Mouse (Mus musculus) kidney, adult 2 months (tissue): ENCODE data around the gene Cryzl1. TPM values are rescaled to one million over a fixed set of nuclear protein-coding genes. Genes with fewer than 3 reads are reported as not detected.

Experiments
- DNase-seq: peaks from one replicate; pipeline ENCODE4 v3.0.0; 2021
- H3K27ac ChIP-seq: fragments of 200-500 bp; 2 replicates; pipeline ENCODE4 v1.5.1; 2012; ENCODE audit warnings: low read depth, low read length, control low read depth, inconsistent platforms; ENCODE audit not compliant: insufficient read depth
- H3K27me3 ChIP-seq: fragments of 200-500 bp; replicated peaks from 2 replicates; pipeline ENCODE4 v1.6.1; 2012; ENCODE audit warnings: mild to moderate bottlenecking, moderate library complexity, low read length, inconsistent platforms; ENCODE audit not compliant: control insufficient read depth, insufficient read depth
- H3K36me3 ChIP-seq: fragments of 200-500 bp; 2 replicates; pipeline ENCODE4 v1.6.1; 2012; ENCODE audit warnings: mild to moderate bottlenecking, moderate library complexity, low read length, inconsistent platforms; ENCODE audit not compliant: control insufficient read depth, insufficient read depth
- H3K4me1 ChIP-seq: fragments of 200-500 bp; 2 replicates; pipeline ENCODE4 v1.6.1; 2011; ENCODE audit warnings: low read length; ENCODE audit not compliant: control insufficient read depth, insufficient read depth
- H3K4me3 ChIP-seq: fragments of 200-500 bp; 2 replicates; pipeline ENCODE4 v1.5.1; 2011; ENCODE audit warnings: mild to moderate bottlenecking, low read depth, low read length, control low read depth; ENCODE audit not compliant: insufficient read depth
- CTCF ChIP-seq: fragments of 200-500 bp; conservative IDR thresholded peaks from 2 replicates; pipeline ENCODE4 v1.5.1; 2011; ENCODE audit warnings: low read depth, mild to moderate bottlenecking, control low read depth, low read length, moderate library complexity, mixed read lengths; ENCODE audit not compliant: insufficient read depth, insufficient read length
- POLR2A ChIP-seq: fragments of 200-500 bp; IDR thresholded peaks from one replicate; pipeline ENCODE4 v1.6.1; 2011; ENCODE audit warnings: low read depth, low read length, control low read depth
- WGBS: fragments of 180-500 bp; shearing (Covaris S2); methylation state at CpG from one replicate; pipeline ENCODE4 v1.1.7; 2018; 5-methylcytosine and 5-hydroxymethylcytosine counted together
- polyA plus RNA-seq: library from polyadenylated mRNA; depleted of rRNA; stranded (reverse); fragments of >200 nt; gene quantifications from 2 replicates; pipeline ENCODE4 v1.2.3, GENCODE M21; 2012

The Cryzl1 gene
- polyA plus RNA-seq, 1 experiment = 29.5 TPM

- no peak overlapping the region for H3K27ac ChIP-seq
- 48% methylated on average over 3 of the region's 3 CpGs for WGBS
- TF ChIP-seq CTCF (no peak), POLR2A (no peak)
- no peak overlapping the region for H3K4me3 ChIP-seq
- no peak for DNase-seq
- H3K36me3 ChIP-seq = no peaks in the 10 kb centered on the region; the same call in none of the 2 replicates
- H3K27me3 ChIP-seq = no peaks in the 10 kb centered on the region
- no peaks in the 10 kb centered on the region for H3K4me1 ChIP-seq
These were observed 26.0 kb downstream of the Cryzl1 start for GRCm38 (mm10) chr16:91702771-91703188.

GRCm38 (mm10) chr16:91701908-91702307 is 26.9 kb downstream of the Cryzl1 start:
- no peak for TF ChIP-seq POLR2A
- TF ChIP-seq CTCF = no peak
- no peaks in the 10 kb centered on the region for H3K27me3 ChIP-seq
- no peaks in the 10 kb centered on the region for H3K4me1 ChIP-seq
- H3K4me3 ChIP-seq = no peak overlapping the region
- H3K36me3 ChIP-seq = no peaks in the 10 kb centered on the region; the same call in 1 of the 2 replicates
- DNase-seq = no peak
- no peak overlapping the region for H3K27ac ChIP-seq
- WGBS = 63% methylated on average over 13 of the region's 13 CpGs

GRCm38 (mm10) chr16:91698995-91699394 is 29.8 kb downstream of the Cryzl1 start:
- Histone ChIP-seq H3K4me1 (no peaks in the 10 kb centered on the region; the same call in 1 of the 2 replicates), H3K36me3 (no peaks in the 10 kb centered on the region; the same call in 1 of the 2 replicates), H3K4me3 (no peak overlapping the region), H3K27ac (no peak overlapping the region), H3K27me3 (no peaks in the 10 kb centered on the region)
- DNase-seq = no peak
- TF ChIP-seq CTCF = no peak
- TF ChIP-seq POLR2A = no peak
- WGBS = 92% methylated on average over 1 of the region's 1 CpGs

DNA sequence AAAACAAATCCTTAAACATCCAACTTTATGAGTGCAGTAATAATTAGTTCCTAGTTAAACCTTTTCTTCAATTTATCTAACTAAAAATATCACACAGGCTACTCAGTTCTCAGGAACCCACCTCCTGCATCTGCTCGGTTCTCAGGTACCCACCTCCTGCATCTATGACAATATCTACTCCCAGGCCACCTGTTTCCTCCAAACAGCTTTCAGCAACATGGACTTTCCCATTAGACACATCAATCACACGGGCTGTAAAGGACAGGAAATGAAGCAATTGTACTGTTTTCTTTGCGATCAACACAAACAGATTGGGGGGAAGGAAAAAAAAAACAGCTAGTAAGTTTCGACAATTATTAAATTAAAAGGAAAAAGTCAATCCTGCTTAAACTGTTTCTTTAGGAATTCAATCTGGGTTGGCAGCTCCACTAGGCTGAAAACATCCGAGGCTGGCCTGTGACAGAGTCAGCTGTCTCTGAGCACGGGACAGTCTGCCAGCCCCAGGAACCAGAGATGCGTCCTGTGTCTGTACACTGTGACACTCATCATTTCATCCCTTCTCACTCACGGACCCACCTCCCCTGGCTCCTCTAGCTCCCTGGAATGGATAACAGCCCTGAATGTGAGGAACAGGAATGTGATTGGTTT is 33.5 kb downstream of the Cryzl1 start:
- peak; percentile 44 for DNase-seq
- Histone ChIP-seq H3K27ac (peak overlapping the region; percentile 51; the same call in 1 of the 2 replicates), H3K4me1 (no peaks in the 10 kb centered on the region; the same call in 1 of the 2 replicates), H3K4me3 (no peak overlapping the region), H3K27me3 (no peaks in the 10 kb centered on the region), H3K36me3 (no peaks in the 10 kb centered on the region; the same call in 1 of the 2 replicates)
- TF ChIP-seq CTCF = no peak
- no peak for TF ChIP-seq POLR2A
- WGBS = 28% methylated on average over 8 of the region's 8 CpGs

DNA sequence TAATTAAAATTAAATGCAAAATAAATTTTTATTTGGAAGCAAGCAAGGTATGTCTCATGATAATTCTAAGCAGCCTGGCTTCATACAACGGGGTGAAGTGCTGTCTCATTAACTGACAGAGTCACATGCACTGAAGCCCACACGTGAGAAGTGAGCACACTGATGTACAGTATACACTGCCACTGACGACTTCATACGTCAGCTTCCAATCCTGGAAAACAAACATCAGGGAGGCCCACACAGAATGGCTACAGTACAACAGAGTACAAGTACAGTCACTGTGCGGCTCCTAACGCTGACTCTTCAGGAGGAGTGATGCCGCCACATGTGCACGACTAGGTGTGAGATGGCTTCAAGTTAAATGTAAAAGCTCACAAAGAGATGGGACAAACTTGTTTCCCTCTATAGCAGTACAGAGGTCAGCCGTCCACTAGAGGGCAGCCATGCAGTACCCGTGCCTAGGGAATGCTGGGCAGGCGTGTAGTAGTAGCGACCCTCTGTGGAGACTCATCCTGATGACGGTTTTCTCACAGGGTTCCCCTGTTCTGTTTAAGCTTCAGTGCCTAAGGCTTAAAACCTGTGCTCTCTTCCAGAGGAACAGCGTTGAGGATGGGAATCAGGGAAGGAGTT is 34.2 kb downstream of the Cryzl1 start:
- no peaks in the 10 kb centered on the region; the same call in 1 of the 2 replicates for H3K4me1 ChIP-seq
- H3K4me3 ChIP-seq = no peak overlapping the region
- H3K27me3 ChIP-seq = no peaks in the 10 kb centered on the region
- no peak overlapping the region for H3K27ac ChIP-seq
- TF ChIP-seq POLR2A = no peak
- peak; percentile 92 for TF ChIP-seq CTCF
- peak; percentile 73 for DNase-seq
- H3K36me3 ChIP-seq = no peaks in the 10 kb centered on the region; the same call in 1 of the 2 replicates
- 28% methylated on average over 14 of the region's 14 CpGs for WGBS

- Histone ChIP-seq H3K27me3 (no peaks in the 10 kb centered on the region), H3K27ac (no peak overlapping the region), H3K4me3 (no peak overlapping the region), H3K36me3 (no peaks in the 10 kb centered on the region), H3K4me1 (peaks cover 4% of the 10 kb centered on the region; the same call in 1 of the 2 replicates)
- 72% methylated on average over 7 of the region's 7 CpGs for WGBS
- TF ChIP-seq POLR2A (no peak), CTCF (no peak)
- no peak for DNase-seq
These were observed 39.0 kb downstream of the Cryzl1 start for GRCm38 (mm10) chr16:91689791-91690190.
